Mouse (Mus musculus): ENCODE data around the gene Hic1. TPM values are rescaled to one million over a fixed set of nuclear protein-coding genes. Genes with fewer than 3 reads are reported as not detected.

The Hic1 gene
- polyA plus RNA-seq, 1 experiment from 2014 or later = 20.1 TPM

- peaks cover 18% of the 10 kb centered on the region for H3K4me1 ChIP-seq
- H3K4me2 ChIP-seq = no peak overlapping the region
- no peaks in the 10 kb centered on the region for H3K36me3 ChIP-seq
- no peaks in the 10 kb centered on the region for H3K9me3 ChIP-seq
- no peak overlapping the region for H3K4me3 ChIP-seq
- no peak for ATAC-seq (ENCODE audit: borderline replicate concordance, extremely low read depth, low FRiP score, low TSS enrichment)
- H3K9ac ChIP-seq = no peak overlapping the region
- H3K27me3 ChIP-seq = peaks cover 15% of the 10 kb centered on the region
- H3K27ac ChIP-seq = no peak overlapping the region
- WGBS = 34% methylated on average over 8 of the region's 8 CpGs
These were observed 32.4 kb upstream of the Hic1 start for GRCm38 (mm10) chr11:75201721-75202120.

GRCm38 (mm10) chr11:75200935-75201334, 31.6 kb upstream of the Hic1 start:
- no peak overlapping the region for H3K4me2 ChIP-seq
- no peak overlapping the region for H3K27ac ChIP-seq
- no peak for ATAC-seq (ENCODE audit: borderline replicate concordance, extremely low read depth, low FRiP score, low TSS enrichment)
- peaks cover 18% of the 10 kb centered on the region for H3K4me1 ChIP-seq
- H3K9ac ChIP-seq = no peak overlapping the region
- H3K36me3 ChIP-seq = no peaks in the 10 kb centered on the region
- H3K9me3 ChIP-seq = no peaks in the 10 kb centered on the region
- H3K4me3 ChIP-seq = no peak overlapping the region
- WGBS = 82% methylated on average over 12 of the region's 12 CpGs
- peaks cover 23% of the 10 kb centered on the region for H3K27me3 ChIP-seq

- Histone ChIP-seq H3K36me3 (no peaks in the 10 kb centered on the region), H3K4me1 (peaks cover 24% of the 10 kb centered on the region), H3K9ac (no peak overlapping the region), H3K9me3 (no peaks in the 10 kb centered on the region), H3K4me3 (no peak overlapping the region), H3K27me3 (peaks cover 33% of the 10 kb centered on the region), H3K27ac (no peak overlapping the region), H3K4me2 (no peak overlapping the region)
- no peak for ATAC-seq (ENCODE audit: borderline replicate concordance, extremely low read depth, low FRiP score, low TSS enrichment)
- WGBS = 54% methylated on average over 5 of the region's 5 CpGs
These were observed 30.6 kb upstream of the Hic1 start for GRCm38 (mm10) chr11:75199951-75200350.

GRCm38 (mm10) chr11:75198792-75199191, 29.5 kb upstream of the Hic1 start:
- Histone ChIP-seq H3K9me3 (no peaks in the 10 kb centered on the region), H3K4me2 (no peak overlapping the region), H3K27me3 (peaks cover 45% of the 10 kb centered on the region), H3K4me3 (no peak overlapping the region), H3K4me1 (peaks cover 35% of the 10 kb centered on the region), H3K9ac (no peak overlapping the region), H3K27ac (no peak overlapping the region), H3K36me3 (no peaks in the 10 kb centered on the region)
- 63% methylated on average over 4 of the region's 4 CpGs for WGBS
- no peak for ATAC-seq (ENCODE audit: borderline replicate concordance, extremely low read depth, low FRiP score, low TSS enrichment)

GRCm38 (mm10) chr11:75197956-75198355, 28.6 kb upstream of the Hic1 start:
- no peak overlapping the region for H3K4me2 ChIP-seq
- H3K27ac ChIP-seq = no peak overlapping the region
- H3K9ac ChIP-seq = no peak overlapping the region
- WGBS = 44% methylated on average over 7 of the region's 7 CpGs
- H3K4me3 ChIP-seq = no peak overlapping the region
- no peak for ATAC-seq (ENCODE audit: borderline replicate concordance, extremely low read depth, low FRiP score, low TSS enrichment)
- no peaks in the 10 kb centered on the region for H3K9me3 ChIP-seq
- no peaks in the 10 kb centered on the region for H3K36me3 ChIP-seq
- H3K4me1 ChIP-seq = peaks cover 44% of the 10 kb centered on the region
- H3K27me3 ChIP-seq = peaks cover 53% of the 10 kb centered on the region

- Histone ChIP-seq H3K9ac (no peak overlapping the region), H3K4me3 (no peak overlapping the region), H3K36me3 (no peaks in the 10 kb centered on the region), H3K4me2 (no peak overlapping the region), H3K9me3 (no peaks in the 10 kb centered on the region), H3K27me3 (peaks cover 66% of the 10 kb centered on the region), H3K4me1 (peaks cover 37% of the 10 kb centered on the region), H3K27ac (no peak overlapping the region)
- no peak for ATAC-seq (ENCODE audit: borderline replicate concordance, extremely low read depth, low FRiP score, low TSS enrichment)
- 64% methylated on average over 6 of the region's 6 CpGs for WGBS
These were observed 26.8 kb upstream of the Hic1 start for GRCm38 (mm10) chr11:75196131-75196530.

GRCm38 (mm10) chr11:75194850-75195461, 25.6 kb upstream of the Hic1 start:
- WGBS = under 1% methylated on average over 38 of the region's 39 CpGs
- no peak for ATAC-seq (ENCODE audit: borderline replicate concordance, extremely low read depth, low FRiP score, low TSS enrichment)
- Histone ChIP-seq H3K27me3 (peaks cover 68% of the 10 kb centered on the region), H3K9ac (no peak overlapping the region), H3K4me2 (peak overlapping the region; percentile 91), H3K4me3 (peak overlapping the region; percentile 53), H3K9me3 (no peaks in the 10 kb centered on the region), H3K4me1 (peaks cover 39% of the 10 kb centered on the region), H3K27ac (no peak overlapping the region), H3K36me3 (no peaks in the 10 kb centered on the region)

- Histone ChIP-seq H3K4me3 (peak overlapping the region; percentile 53), H3K9ac (0 out of 2 replicates have a peak overlapping the region, but pooled peaks have one; percentile 48), H3K36me3 (no peaks in the 10 kb centered on the region), H3K27ac (no peak overlapping the region), H3K4me1 (peaks cover 45% of the 10 kb centered on the region), H3K9me3 (no peaks in the 10 kb centered on the region), H3K4me2 (peak overlapping the region; percentile 91), H3K27me3 (peaks cover 68% of the 10 kb centered on the region)
- WGBS = 1% methylated on average over 52 of the region's 52 CpGs
- no peak for ATAC-seq (ENCODE audit: borderline replicate concordance, extremely low read depth, low FRiP score, low TSS enrichment)
These were observed 25.0 kb upstream of the Hic1 start for GRCm38 (mm10) chr11:75194121-75194849.

- no peaks in the 10 kb centered on the region for H3K36me3 ChIP-seq
- H3K4me3 ChIP-seq = peak within 1 kb of the TSS; percentile 53
- WGBS = 0% methylated on average over 79 of the region's 84 CpGs
- peak; percentile 21 for ATAC-seq (ENCODE audit: borderline replicate concordance, extremely low read depth, low FRiP score, low TSS enrichment)
- H3K27ac ChIP-seq = no peak within 1 kb of the TSS
- H3K4me2 ChIP-seq = peak within 1 kb of the TSS; percentile 91
- peaks cover 48% of the 10 kb centered on the region for H3K4me1 ChIP-seq
- H3K9ac ChIP-seq = peak within 1 kb of the TSS; percentile 48
- peaks cover 68% of the 10 kb centered on the region for H3K27me3 ChIP-seq
- no peaks in the 10 kb centered on the region for H3K9me3 ChIP-seq
These were observed 24.1 kb upstream of the Hic1 start, which contains the start of gene Rtn4rl1 for GRCm38 (mm10) chr11:75193256-75194071. Gene Rtn4rl1 (plus strand): TSS chr11:75193783.

GRCm38 (mm10) chr11:75192336-75193214, 23.3 kb upstream of the Hic1 start:
- no peaks in the 10 kb centered on the region for H3K36me3 ChIP-seq
- peak overlapping the region; percentile 53 for H3K4me3 ChIP-seq
- peaks cover 48% of the 10 kb centered on the region for H3K4me1 ChIP-seq
- H3K9me3 ChIP-seq = no peaks in the 10 kb centered on the region
- peaks cover 61% of the 10 kb centered on the region for H3K27me3 ChIP-seq
- no peak overlapping the region for H3K27ac ChIP-seq
- no peak overlapping the region for H3K9ac ChIP-seq
- WGBS = 22% methylated on average over 13 of the region's 13 CpGs
- peak overlapping the region; percentile 91 for H3K4me2 ChIP-seq
- ATAC-seq (ENCODE audit: borderline replicate concordance, extremely low read depth, low FRiP score, low TSS enrichment) = no peak

- Histone ChIP-seq H3K4me2 (no peak overlapping the region), H3K4me3 (no peak overlapping the region), H3K9ac (no peak overlapping the region), H3K27ac (no peak overlapping the region), H3K9me3 (no peaks in the 10 kb centered on the region), H3K4me1 (peaks cover 48% of the 10 kb centered on the region), H3K36me3 (no peaks in the 10 kb centered on the region), H3K27me3 (peaks cover 54% of the 10 kb centered on the region)
- ATAC-seq (ENCODE audit: borderline replicate concordance, extremely low read depth, low FRiP score, low TSS enrichment) = no peak
- WGBS = 62% methylated on average over 6 of the region's 6 CpGs
These were observed 22.5 kb upstream of the Hic1 start for GRCm38 (mm10) chr11:75191841-75192240.
